Mouse (Mus musculus): Measurements from ENCODE around the gene Cradd.

DNA sequence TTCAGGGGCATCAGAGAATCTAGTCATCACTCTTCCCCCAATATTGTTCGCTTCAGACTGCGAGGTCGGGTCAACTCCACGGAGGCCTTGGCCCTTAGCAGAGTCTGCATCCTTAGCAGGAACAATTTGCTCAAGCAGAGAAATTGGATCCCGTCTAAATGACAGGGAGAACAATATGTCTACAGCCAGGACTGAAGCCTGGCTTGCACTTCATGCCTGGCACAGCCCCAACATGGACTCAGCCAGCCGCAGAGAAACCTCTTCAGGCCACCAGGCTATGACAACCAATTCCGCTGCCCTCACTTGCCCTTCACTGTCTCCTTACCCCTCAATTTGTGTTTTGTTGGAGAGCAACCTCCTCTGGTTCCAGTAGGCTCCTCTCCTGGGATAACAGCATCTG is 123.6 kb downstream of the Cradd start:
- TF ChIP-seq CTCF (IDR thresholded peaks at IDR 0.05; ENCODE audit: low read depth, low read length) (no peak), POLR2A (IDR thresholded peaks at IDR 0.05; ENCODE audit: extremely low read depth, insufficient read depth, low read length) (no peak)

Data from liver, adult 2 months (tissue).